Mouse (Mus musculus) kidney, embryonic 14.5 days (tissue): Measurements from ENCODE around the gene C1qtnf1. TPM values are rescaled to one million over a fixed set of nuclear protein-coding genes. Genes with fewer than 3 reads are reported as not detected.

Source experiments
- ATAC-seq: fragments of 200-750 bp; cut with Nextera tagmentation; 2 replicates; pipeline ENCODE4 v1.8.0; 2017; ENCODE audit warnings: moderate number of reproducible peaks, mild to moderate bottlenecking, moderate TSS enrichment, moderate library complexity; ENCODE audit not compliant: low FRiP score, low TSS enrichment
- H3K27ac ChIP-seq: fragments of 300-500 bp; sonication (generic); 2 replicates; pipeline ENCODE4 v1.5.1; 2014; ENCODE audit warnings: low read depth, mild to moderate bottlenecking, low read length, moderate library complexity, mixed read lengths
- H3K27me3 ChIP-seq: fragments of 300-500 bp; sonication (generic); 2 replicates; pipeline ENCODE4 v1.6.1; 2014; ENCODE audit warnings: mild to moderate bottlenecking, low read length; ENCODE audit not compliant: control insufficient read depth, insufficient read depth
- H3K36me3 ChIP-seq: fragments of 300-500 bp; sonication (generic); 2 replicates; pipeline ENCODE4 v1.6.1; 2014; ENCODE audit warnings: low read length, mixed read lengths; ENCODE audit not compliant: control insufficient read depth, insufficient read depth
- H3K4me1 ChIP-seq: fragments of 300-500 bp; sonication (generic); 2 replicates; pipeline ENCODE4 v1.6.1; 2014; ENCODE audit warnings: low read length, mixed read lengths; ENCODE audit not compliant: control insufficient read depth, insufficient read depth
- H3K4me2 ChIP-seq: fragments of 300-500 bp; sonication (generic); replicated peaks from 2 replicates; pipeline ENCODE4 v1.6.1; 2014; ENCODE audit warnings: low read depth, mild to moderate bottlenecking, low read length
- H3K4me3 ChIP-seq: fragments of 300-500 bp; sonication (generic); 2 replicates; pipeline ENCODE4 v1.5.1; 2014; ENCODE audit warnings: mild to moderate bottlenecking, low read length
- H3K9ac ChIP-seq: fragments of 300-500 bp; sonication (generic); 2 replicates; pipeline ENCODE4 v1.6.1; 2014; ENCODE audit warnings: low read depth, mild to moderate bottlenecking, low read length, moderate library complexity
- H3K9me3 ChIP-seq: fragments of 300-500 bp; sonication (generic); 2 replicates; pipeline ENCODE4 v1.6.1; 2016; ENCODE audit warnings: low read length; ENCODE audit not compliant: control insufficient read depth
- WGBS: fragments of 180-500 bp; shearing (Covaris S2); extraction: QIAGEN DNeasy Blood & Tissue Kit; methylation state at CpG from one replicate; pipeline ENCODE4 v1.1.7; 2014; 5-methylcytosine and 5-hydroxymethylcytosine counted together
- polyA plus RNA-seq: library from polyadenylated mRNA; unstranded; fragments of >200 nt; fragmentation: Nextera tagmentation; extraction: Ambion mirVana; gene quantifications from 2 replicates; pipeline ENCODE4 v1.2.1, GENCODE M21; 2014

Gene C1qtnf1
- polyA plus RNA-seq, 1 experiment from 2014 or later: 4.0 TPM

GRCm38 (mm10) chr11:118438665-118439414, 10.8 kb downstream of the C1qtnf1 start:
- Histone ChIP-seq H3K27me3 (no peaks in the 10 kb centered on the region), H3K4me2 (no peak overlapping the region)

GRCm38 (mm10) chr11:118442691-118443090, 14.7 kb downstream of the C1qtnf1 start:
- H3K9ac ChIP-seq: no peak overlapping the region
- no peak overlapping the region for H3K4me2 ChIP-seq
- 0 out of 2 replicates have a peak, but pooled peaks cover 11% of the 10 kb centered on the region for H3K4me1 ChIP-seq
- WGBS: 78% methylated on average over 13 of the region's 13 CpGs
- H3K27ac ChIP-seq: no peak overlapping the region
- H3K4me3 ChIP-seq: no peak overlapping the region
- no peak for ATAC-seq
- H3K27me3 ChIP-seq: no peaks in the 10 kb centered on the region
- no peaks in the 10 kb centered on the region for H3K9me3 ChIP-seq
- H3K36me3 ChIP-seq: no peaks in the 10 kb centered on the region

More at GRCm38 (mm10) chr11:118438665-118439414, 10.8 kb downstream of the C1qtnf1 start:
- Histone ChIP-seq H3K36me3 (no peaks in the 10 kb centered on the region), H3K4me3 (no peak overlapping the region), H3K9me3 (no peaks in the 10 kb centered on the region), H3K9ac (no peak overlapping the region), H3K4me1 (peaks cover 14% of the 10 kb centered on the region; the same call in 1 of the 2 replicates), H3K27ac (no peak overlapping the region)
- no peak for ATAC-seq
- 37% methylated on average over 11 of the region's 11 CpGs for WGBS

GRCm38 (mm10) chr11:118443201-118443970, 15.4 kb downstream of the C1qtnf1 start:
- Histone ChIP-seq H3K4me1 (0 out of 2 replicates have a peak, but pooled peaks cover 11% of the 10 kb centered on the region), H3K27ac (no peak overlapping the region), H3K4me2 (no peak overlapping the region), H3K9ac (no peak overlapping the region), H3K36me3 (no peaks in the 10 kb centered on the region), H3K9me3 (no peaks in the 10 kb centered on the region), H3K27me3 (no peaks in the 10 kb centered on the region), H3K4me3 (no peak overlapping the region)
- 36% methylated on average over 11 of the region's 11 CpGs for WGBS
- ATAC-seq: peak; percentile 28; the same call in 1 of the 2 replicates

- ATAC-seq: no peak; the same call in 1 of the 2 replicates
Observed at GRCm38 (mm10) chr11:118445843-118446242, 17.8 kb downstream of the C1qtnf1 start.

GRCm38 (mm10) chr11:118447346-118447745, 19.3 kb downstream of the C1qtnf1 start:
- WGBS: 61% methylated on average over 4 of the region's 4 CpGs
- no peak for ATAC-seq
- Histone ChIP-seq H3K9ac (peak overlapping the region; percentile 23; the same call in 1 of the 2 replicates), H3K4me2 (no peak overlapping the region), H3K27me3 (no peaks in the 10 kb centered on the region), H3K4me1 (no peaks in the 10 kb centered on the region), H3K9me3 (no peaks in the 10 kb centered on the region), H3K36me3 (no peaks in the 10 kb centered on the region), H3K27ac (no peak overlapping the region), H3K4me3 (no peak overlapping the region)

More at GRCm38 (mm10) chr11:118445843-118446242, 17.8 kb downstream of the C1qtnf1 start:
- Histone ChIP-seq H3K9me3 (no peaks in the 10 kb centered on the region), H3K4me2 (no peak overlapping the region), H3K4me3 (no peak overlapping the region), H3K36me3 (no peaks in the 10 kb centered on the region), H3K9ac (no peak overlapping the region), H3K4me1 (no peaks in the 10 kb centered on the region), H3K27me3 (no peaks in the 10 kb centered on the region), H3K27ac (no peak overlapping the region)
- 15% methylated on average over 3 of the region's 3 CpGs for WGBS

- H3K4me1 ChIP-seq: no peaks in the 10 kb centered on the region
- H3K27ac ChIP-seq: no peak overlapping the region
- 88% methylated on average over 8 of the region's 8 CpGs for WGBS
- no peaks in the 10 kb centered on the region for H3K9me3 ChIP-seq
- no peak overlapping the region for H3K4me2 ChIP-seq
- no peak overlapping the region for H3K9ac ChIP-seq
- ATAC-seq: no peak
- H3K4me3 ChIP-seq: no peak overlapping the region
- H3K27me3 ChIP-seq: no peaks in the 10 kb centered on the region
- no peaks in the 10 kb centered on the region for H3K36me3 ChIP-seq
Observed at GRCm38 (mm10) chr11:118448385-118448784, 20.4 kb downstream of the C1qtnf1 start.

- Histone ChIP-seq H3K27ac (no peak overlapping the region), H3K27me3 (no peaks in the 10 kb centered on the region), H3K4me1 (no peaks in the 10 kb centered on the region), H3K9me3 (no peaks in the 10 kb centered on the region), H3K36me3 (no peaks in the 10 kb centered on the region), H3K4me2 (no peak overlapping the region), H3K9ac (no peak overlapping the region), H3K4me3 (no peak overlapping the region)
- no peak for ATAC-seq
- WGBS: 88% methylated on average over 6 of the region's 6 CpGs
Observed at GRCm38 (mm10) chr11:118451211-118451610, 23.2 kb downstream of the C1qtnf1 start.

- ATAC-seq: no peak
- 78% methylated on average over 2 of the region's 2 CpGs for WGBS
- Histone ChIP-seq H3K36me3 (no peaks in the 10 kb centered on the region), H3K27me3 (no peaks in the 10 kb centered on the region), H3K9me3 (no peaks in the 10 kb centered on the region), H3K4me3 (no peak overlapping the region), H3K4me2 (no peak overlapping the region), H3K9ac (no peak overlapping the region), H3K4me1 (no peaks in the 10 kb centered on the region), H3K27ac (no peak overlapping the region)
Observed at GRCm38 (mm10) chr11:118452955-118453354, 25.0 kb downstream of the C1qtnf1 start.
